In the genomic region with DNA sequence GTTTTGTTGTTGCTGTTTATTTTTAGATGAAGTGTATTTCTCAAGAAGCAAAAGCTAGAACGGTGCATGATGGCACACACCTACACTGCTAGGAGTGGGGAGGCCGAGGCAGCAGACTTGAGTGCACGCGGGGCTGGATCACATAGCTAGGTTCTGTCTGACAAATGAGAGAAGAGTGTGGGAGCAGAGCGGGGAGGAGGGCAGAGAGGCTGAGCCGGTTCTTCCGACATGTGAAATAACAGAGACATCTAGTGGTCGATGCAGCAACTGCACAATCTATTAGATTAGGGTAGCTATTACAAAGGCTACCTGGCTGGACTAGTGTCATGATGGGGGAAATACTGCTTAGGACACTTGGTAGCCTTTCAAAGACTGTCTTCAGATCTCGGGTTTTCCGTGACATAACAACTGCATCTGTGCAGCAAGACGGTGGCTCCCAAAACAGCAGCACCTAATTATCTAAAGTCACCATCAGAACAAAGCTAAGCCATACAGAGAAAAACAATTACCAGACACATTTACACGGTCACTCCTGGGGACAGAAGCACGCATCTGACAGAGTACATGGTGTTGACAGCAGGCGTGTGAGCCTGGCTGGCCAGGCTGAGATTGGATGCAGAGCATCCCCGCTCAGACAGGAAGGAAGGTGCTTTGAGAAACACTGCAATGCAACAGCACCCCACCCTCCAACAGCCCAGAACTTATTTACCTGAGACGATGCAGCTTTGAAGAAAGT, we compare ENCODE assay signal across 9 mouse cellular contexts. TPM values are rescaled to one million over a fixed set of nuclear protein-coding genes. Genes with fewer than 3 reads are reported as not detected.
DNase-seq lines count a peak whose midpoint lies in the region; ATAC-seq and TF ChIP-seq lines count a peak whose summit lies in the region.
"Had no signal": no experiment of that assay in that cellular context is flagged by ENCODE, and none has a peak within 500 bp of the region (broad histone marks: within the 10 kb centered on the region; RNA-seq: fewer than 3 reads in every experiment).

No protein-coding gene starts in this region.

- intact Hi-C loops in heart, adult 2 months (cut with DNase I), result loop anchor here (5.0 to 10.0 kb wide), 2 partner anchors 142 to 1589 kb away; a partner anchor contains a TSS
- intact Hi-C loops in left cerebral cortex, postnatal 36 days (cut with DNase I), result loop anchor here (10.0 kb wide), 1 partner anchor 1589 kb away; a partner anchor contains a TSS

- DNase-seq in adrenal gland, postnatal 36 days, result peak; percentile 51 to 72
- DNase-seq in heart, adult 2 months, result peak; percentile 35 to 51
- DNase-seq in kidney, adult 11 months, result peak; percentile 57
- DNase-seq in left cerebral cortex, postnatal 36 days (ENCODE audit: low spot score in 2 of 2), result peak; percentile 37 to 49
- peak; percentile 27 to 59 for DNase-seq in spleen, postnatal 10 days (ENCODE audit: low spot score in 2 of 2)

- peaks cover 29% of the 10 kb centered on the region for H3K36me3 ChIP-seq in C2C12 (ENCODE audit: control insufficient read depth, insufficient read depth)
- peaks cover 62% of the 10 kb centered on the region for H3K36me3 ChIP-seq in embryonic facial prominence, embryonic 13.5 days
- H3K36me3 ChIP-seq in heart, adult 2 months (ENCODE audit: control insufficient read depth, insufficient read depth, low read length), result no peaks in the 10 kb centered on the region
- peaks cover 62% of the 10 kb centered on the region for H3K36me3 ChIP-seq in midbrain, embryonic 12.5 days

- no peak overlapping the region for H3K27ac ChIP-seq in embryonic facial prominence, embryonic 13.5 days
- no peak overlapping the region for H3K27ac ChIP-seq in heart, adult 2 months
- H3K27ac ChIP-seq in midbrain, embryonic 12.5 days (replicated peaks), result no peak overlapping the region

- 0 out of 2 replicates have a peak, but pooled peaks have one; percentile 62 for ATAC-seq in embryonic facial prominence, embryonic 13.5 days (ENCODE audit: insufficient number of reproducible peaks, insufficient read depth, low FRiP score, low TSS enrichment, low read depth)
- peak; percentile 88 for ATAC-seq in midbrain, embryonic 12.5 days (ENCODE audit: low FRiP score, low read depth)

- H3K9ac ChIP-seq in embryonic facial prominence, embryonic 13.5 days, result no peak overlapping the region
- H3K9ac ChIP-seq in heart, adult 2 months (ENCODE audit: low read depth, low read length), result no peak overlapping the region
- H3K9ac ChIP-seq in midbrain, embryonic 12.5 days (replicated peaks), result no peak overlapping the region

- no peaks in the 10 kb centered on the region for H3K4me1 ChIP-seq in embryonic facial prominence, embryonic 13.5 days
- H3K4me1 ChIP-seq in heart, adult 2 months (ENCODE audit: control insufficient read depth, insufficient read depth, low read length), result no peaks in the 10 kb centered on the region
- H3K4me1 ChIP-seq in midbrain, embryonic 12.5 days, result no peaks in the 10 kb centered on the region

- 48% methylated on average over 16 of the region's 16 CpGs for WGBS in embryonic facial prominence, embryonic 13.5 days
- 38% methylated on average over 16 of the region's 16 CpGs for WGBS in heart, adult 2 months
- 57% methylated on average over 16 of the region's 16 CpGs for WGBS in midbrain, embryonic 12.5 days

- H3K4me3 ChIP-seq in C2C12 (ENCODE audit: insufficient read depth, poor library complexity, severe bottlenecking), result no peak overlapping the region
- no peak overlapping the region for H3K4me3 ChIP-seq in embryonic facial prominence, embryonic 13.5 days
- H3K4me3 ChIP-seq in heart, adult 2 months, result no peak overlapping the region
- no peak overlapping the region for H3K4me3 ChIP-seq in midbrain, embryonic 12.5 days
- H3K4me3 ChIP-seq: erythroblast, embryonic 14.5 days had no signal

- TF ChIP-seq CTCF in C2C12 (IDR thresholded peaks at IDR 0.05; ENCODE audit: control insufficient read depth, insufficient read depth, insufficient read length), result peak; percentile 23
- TF ChIP-seq CTCF in heart, adult 2 months (IDR thresholded peaks at IDR 0.05), result peak; percentile 85

- no peaks in the 10 kb centered on the region for H3K79me2 ChIP-seq in C2C12 (ENCODE audit: control insufficient read depth, insufficient read depth)
- H3K79me2 ChIP-seq in heart, adult 2 months (replicated peaks; ENCODE audit: control insufficient read depth, insufficient read depth, low read length), result no peaks in the 10 kb centered on the region; the same call in 1 of the 2 replicates

- TF ChIP-seq EP300 in heart, adult 2 months (IDR thresholded peaks at IDR 0.05; ENCODE audit: insufficient read depth, low read depth, low read length), result 0 out of 2 replicates have a peak, but pooled peaks have one; percentile 43

- H3K27me3 ChIP-seq in C2C12 (ENCODE audit: control insufficient read depth, insufficient read depth, insufficient read length), result no peaks in the 10 kb centered on the region
- no peaks in the 10 kb centered on the region for H3K27me3 ChIP-seq in embryonic facial prominence, embryonic 13.5 days
- no peaks in the 10 kb centered on the region for H3K27me3 ChIP-seq in heart, adult 2 months (ENCODE audit: control insufficient read depth, insufficient read depth, low read length)
- H3K27me3 ChIP-seq in midbrain, embryonic 12.5 days, result no peaks in the 10 kb centered on the region

- H3K9me3 ChIP-seq in embryonic facial prominence, embryonic 13.5 days, result no peaks in the 10 kb centered on the region
- no peaks in the 10 kb centered on the region for H3K9me3 ChIP-seq in midbrain, embryonic 12.5 days

- no peak overlapping the region for H3K4me2 ChIP-seq in embryonic facial prominence, embryonic 13.5 days
- no peak overlapping the region for H3K4me2 ChIP-seq in midbrain, embryonic 12.5 days (replicated peaks)

- no peaks in the 10 kb centered on the region for H3K79me3 ChIP-seq in C2C12 (ENCODE audit: low read depth)

- no peak overlapping the region for H3ac ChIP-seq in C2C12 (ENCODE audit: control insufficient read depth, insufficient read length, low read depth)

- no peak for TF ChIP-seq POLR2A in heart, adult 2 months (IDR thresholded peaks at IDR 0.05; ENCODE audit: insufficient read depth, low read depth, low read length)

TF ChIP-seq in C2C12, 6 proteins besides CTCF, POLR2A, EP300 and RAD21:
- TF ChIP-seq CEBPB (IDR thresholded peaks at IDR 0.05; ENCODE audit: low read depth), result no peak
- no peak for TF ChIP-seq MYOD1 (IDR thresholded peaks at IDR 0.05; ENCODE audit: control insufficient read depth, insufficient read length, low read depth)
- no peak for TF ChIP-seq MYOG (IDR thresholded peaks at IDR 0.05; ENCODE audit: control insufficient read depth, extremely low read depth, insufficient read length)
- TF ChIP-seq MAX (IDR thresholded peaks at IDR 0.05), result no peak
- TF ChIP-seq FOSL1 (IDR thresholded peaks at IDR 0.05; ENCODE audit: insufficient read depth, low read length, poor library complexity, severe bottlenecking), result no peak

RNA-seq across cellular contexts. Expression of a gene that starts 38.4 kb away (rescaled TPM):
- polyA plus RNA-seq in C2C12 (2012; fragmentation: generic; extraction: Trizol), result 6.8 TPM
- 10 to 100 TPM; 35.8 to 36.8 TPM for total RNA-seq in adrenal gland, postnatal 36 days (2021)
- 28.8 and 28.9 TPM in 2 replicates for polyA plus RNA-seq in embryonic facial prominence, embryonic 13.5 days (2015; fragmentation: Nextera tagmentation; extraction: Ambion mirVana)
- 10 to 100 TPM; 18.6 to 20.7 TPM for total RNA-seq in heart, adult 2 months (2021)
- 3.1 and 7.7 TPM in 2 replicates for polyA plus RNA-seq in heart, adult 2 months (2012; rRNA removed)
- total RNA-seq in left cerebral cortex, postnatal 36 days (2021), result 10 to 100 TPM; 43.7 to 44.8 TPM
- polyA plus RNA-seq in midbrain, embryonic 12.5 days (2016; fragmentation: Nextera tagmentation; extraction: Ambion mirVana), result 36.0 and 36.4 TPM in 2 replicates

RNA-seq across cellular contexts. Expression of a gene that starts 40.0 kb away (rescaled TPM):
- polyA plus RNA-seq in C2C12 (2012; fragmentation: generic; extraction: Trizol), result 7.3 TPM
- total RNA-seq in adrenal gland, postnatal 36 days (2021), result 10 to 100 TPM; 16.7 to 26.1 TPM
- polyA plus RNA-seq in embryonic facial prominence, embryonic 13.5 days (2015; fragmentation: Nextera tagmentation; extraction: Ambion mirVana), result 27.1 and 30.2 TPM in 2 replicates
- total RNA-seq in heart, adult 2 months (2021), result 10 to 100 TPM; 16.8 to 19.0 TPM
- 9.8 and 14.1 TPM in 2 replicates for polyA plus RNA-seq in heart, adult 2 months (2012; rRNA removed)
- 10 to 100 TPM; 19.1 to 19.3 TPM for total RNA-seq in left cerebral cortex, postnatal 36 days (2021)
- polyA plus RNA-seq in midbrain, embryonic 12.5 days (2016; fragmentation: Nextera tagmentation; extraction: Ambion mirVana), result 19.3 and 19.8 TPM in 2 replicates

RNA-seq across cellular contexts. Expression of a gene that starts 46.4 kb away (rescaled TPM):
- 5.2 TPM for polyA plus RNA-seq in C2C12 (2012; fragmentation: generic; extraction: Trizol)
- total RNA-seq in adrenal gland, postnatal 36 days (2021), result 1 to 10 TPM; 6.0 to 7.9 TPM
- 10.5 and 13.6 TPM in 2 replicates for polyA plus RNA-seq in embryonic facial prominence, embryonic 13.5 days (2015; fragmentation: Nextera tagmentation; extraction: Ambion mirVana)
- 1 to 10 TPM; 5.1 to 5.6 TPM for total RNA-seq in heart, adult 2 months (2021)
- polyA plus RNA-seq in heart, adult 2 months (2012; rRNA removed), result 2.5 and 5.0 TPM in 2 replicates
- total RNA-seq in left cerebral cortex, postnatal 36 days (2021), result 10 to 100 TPM; 10.2 to 11.3 TPM
- polyA plus RNA-seq in midbrain, embryonic 12.5 days (2016; fragmentation: Nextera tagmentation; extraction: Ambion mirVana), result 10.0 and 11.7 TPM in 2 replicates
